Mouse (Mus musculus) mesoderm, embryonic 11.5 days (tissue): ENCODE measurements around the gene Xpo4.

ENCODE experiments used
- DNase-seq: peaks from one replicate; pipeline ENCODE4 v3.0.0-alpha.2; 2012; ENCODE audit warnings: low read depth, low spot score

Gene Xpo4

GRCm38 (mm10) chr14:57609816-57610329 is 55.4 kb downstream of the Xpo4 start:
- no peak for DNase-seq

GRCm38 (mm10) chr14:57607500-57607899 is 57.7 kb downstream of the Xpo4 start:
- DNase-seq = no peak

- DNase-seq = no peak
Observed at GRCm38 (mm10) chr14:57606663-57607365, 58.4 kb downstream of the Xpo4 start.

DNA sequence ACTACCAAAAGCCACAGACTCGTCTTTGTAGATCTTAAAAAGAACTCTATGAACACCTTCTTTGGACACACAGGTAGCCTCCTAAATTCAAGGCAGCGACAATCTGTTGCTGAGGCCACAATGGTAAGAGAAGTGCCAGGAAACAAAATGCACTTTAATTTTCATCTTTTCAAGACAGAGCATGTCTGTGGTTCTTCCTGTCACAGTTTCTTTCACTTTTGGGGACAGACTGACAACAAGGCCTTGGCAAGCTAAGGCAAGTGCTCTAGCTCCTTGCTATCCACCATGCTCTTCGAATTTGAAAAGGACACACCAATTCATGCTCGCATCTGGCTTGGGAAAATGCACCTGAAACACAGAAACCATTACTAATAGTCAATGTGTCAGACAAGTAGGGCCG is 72.0 kb downstream of the Xpo4 start:
- DNase-seq = no peak

DNA sequence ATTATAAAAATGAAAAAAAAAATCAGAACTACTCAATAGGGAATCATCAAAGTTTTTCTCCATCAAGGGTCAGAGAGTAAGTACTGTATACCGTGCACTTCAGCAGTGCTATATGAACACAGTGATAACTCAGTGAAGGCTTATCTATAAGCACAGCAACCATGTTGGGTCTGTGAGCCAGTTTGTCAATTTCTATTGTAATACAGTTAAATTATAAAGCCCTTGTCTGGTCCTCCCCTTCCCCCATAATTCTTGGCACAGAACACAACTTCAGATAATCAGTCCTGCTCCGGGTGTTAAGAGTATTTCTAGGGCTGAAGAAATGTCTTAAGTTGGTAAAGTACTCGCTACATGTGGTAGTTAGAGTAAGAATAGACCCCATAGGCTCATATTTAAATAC is 73.4 kb downstream of the Xpo4 start:
- no peak for DNase-seq

- no peak for DNase-seq
Observed at GRCm38 (mm10) chr14:57576364-57577060, 88.7 kb downstream of the Xpo4 start.

DNA sequence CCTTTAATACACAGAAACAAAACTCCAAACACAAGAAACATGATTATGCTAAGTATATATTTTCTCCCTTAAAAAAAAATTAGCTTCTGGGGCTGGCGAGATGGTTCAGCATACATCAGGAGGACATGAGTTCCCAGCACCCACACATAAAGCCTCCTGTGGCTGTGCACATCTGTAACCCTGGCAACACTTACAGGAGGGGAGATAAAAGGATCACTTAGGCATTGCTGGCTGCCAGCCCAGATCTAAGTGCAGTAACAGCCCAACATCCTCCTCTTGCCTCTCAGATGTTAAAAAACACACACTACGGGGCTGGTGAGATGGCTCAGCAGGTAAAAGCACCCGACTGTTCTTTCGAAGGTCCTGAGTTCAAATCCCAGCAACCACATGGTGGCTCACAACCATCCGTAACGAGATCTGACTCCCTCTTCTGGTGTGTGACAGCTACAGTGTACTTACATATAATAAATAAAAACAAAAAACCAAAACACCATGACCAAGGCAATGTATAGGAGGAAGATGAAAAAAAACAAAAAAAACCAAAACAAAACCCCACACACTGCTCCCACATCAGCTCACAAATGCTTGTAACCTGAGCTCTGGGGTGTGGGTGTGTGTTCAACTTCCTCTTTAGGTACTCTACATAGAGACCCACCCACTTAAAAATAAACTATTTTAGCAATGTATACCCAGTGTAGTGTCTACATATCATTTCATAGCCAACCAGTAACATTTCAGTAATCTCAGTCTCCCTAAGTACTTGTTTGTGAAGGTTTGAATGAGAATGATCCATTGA is 90.2 kb downstream of the Xpo4 start:
- DNase-seq = no peak

DNA sequence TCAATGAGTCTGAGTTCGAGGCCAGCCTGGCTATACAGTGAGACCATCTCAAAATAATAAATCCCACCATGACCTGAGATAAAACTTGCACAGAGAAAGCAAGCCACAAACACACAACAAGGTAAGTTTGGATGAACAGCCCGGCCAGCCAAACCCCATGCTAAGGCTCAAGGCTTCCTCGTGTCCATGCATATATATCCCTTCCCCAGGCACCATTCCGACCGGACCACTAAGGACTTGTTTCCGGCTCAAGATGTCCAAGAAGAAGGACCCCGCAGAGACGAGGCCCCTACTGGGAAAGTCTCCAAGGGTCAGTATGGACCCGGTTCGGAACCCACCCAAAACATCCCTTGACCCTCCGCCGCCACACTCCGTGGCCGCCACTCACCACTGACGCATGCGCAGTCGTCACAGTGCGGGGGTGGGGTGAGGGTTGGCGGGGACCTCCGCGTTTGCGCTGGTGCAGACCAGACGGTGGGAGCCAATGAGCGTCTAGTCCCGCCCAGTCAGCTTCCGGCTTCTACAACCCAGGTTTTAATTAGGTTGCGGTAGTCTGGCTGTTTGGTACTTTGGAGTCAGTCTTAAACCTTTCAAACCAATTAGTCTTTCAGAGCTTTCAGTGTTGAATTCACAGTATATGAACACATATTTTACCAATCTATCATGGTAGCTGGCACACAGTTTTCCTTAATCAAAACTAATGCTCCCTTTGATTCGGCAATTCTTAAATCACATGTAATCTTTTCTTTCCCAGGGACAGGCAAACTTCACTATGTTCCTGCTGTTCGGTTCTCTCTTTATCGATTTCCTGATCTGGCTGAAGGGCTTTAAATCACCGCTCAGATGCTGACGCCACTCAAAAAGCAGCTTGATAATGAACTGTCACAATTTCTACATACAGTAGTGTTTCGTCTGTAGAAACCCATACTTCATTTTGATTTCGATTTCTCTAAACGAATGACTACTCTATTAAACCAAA is 93.8 kb downstream of the Xpo4 start, which contains the start of gene Eef1akmt1:
Eef1akmt1 (minus strand) TSS at position 458 of the 979 bp plus-strand sequence.
- DNase-seq = peak; percentile 95

DNA sequence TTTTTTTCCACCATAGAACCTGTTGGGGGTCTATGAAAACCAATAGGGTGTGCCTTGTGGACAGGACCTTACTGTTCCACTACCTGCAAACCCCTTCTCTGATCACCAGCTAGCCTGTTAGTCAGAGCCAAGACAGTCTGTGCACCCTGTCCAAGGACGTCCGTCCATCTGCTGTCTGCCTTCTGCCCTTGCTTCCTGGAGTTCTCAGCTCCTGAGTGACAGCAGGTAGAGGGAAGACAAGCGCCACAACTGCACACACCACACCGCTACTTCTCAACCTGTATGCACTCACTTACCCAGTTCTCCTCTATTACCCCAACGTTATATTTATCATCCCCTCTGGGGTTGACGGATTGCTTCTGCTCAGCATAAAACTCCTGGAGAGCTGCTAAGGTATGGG is 99.6 kb downstream of the Xpo4 start:
- DNase-seq = no peak

DNA sequence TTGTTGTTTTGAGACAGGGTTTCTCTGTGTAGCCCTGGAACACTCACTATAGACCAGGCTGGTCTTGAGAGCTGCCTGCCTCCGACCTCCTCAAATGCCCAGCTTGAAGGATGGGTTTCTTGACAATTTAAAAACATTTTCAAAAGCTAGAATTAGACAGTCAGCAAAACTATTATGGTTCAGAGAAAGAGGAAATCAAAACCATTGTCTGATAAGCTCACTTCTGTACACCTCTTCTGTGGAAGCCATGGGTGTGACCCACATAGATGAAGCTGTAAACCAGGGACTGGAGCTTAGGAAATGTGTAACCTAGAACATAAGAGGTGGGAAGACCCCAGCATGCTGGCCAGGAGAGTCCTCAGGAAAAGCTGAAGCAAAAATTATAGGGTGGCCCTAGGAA is 108.3 kb downstream of the Xpo4 start:
- no peak for DNase-seq

GRCm38 (mm10) chr14:57555471-57556070 is 109.7 kb downstream of the Xpo4 start:
- DNase-seq = no peak

- DNase-seq = no peak
Observed at GRCm38 (mm10) chr14:57554434-57554833, 110.8 kb downstream of the Xpo4 start.

DNA sequence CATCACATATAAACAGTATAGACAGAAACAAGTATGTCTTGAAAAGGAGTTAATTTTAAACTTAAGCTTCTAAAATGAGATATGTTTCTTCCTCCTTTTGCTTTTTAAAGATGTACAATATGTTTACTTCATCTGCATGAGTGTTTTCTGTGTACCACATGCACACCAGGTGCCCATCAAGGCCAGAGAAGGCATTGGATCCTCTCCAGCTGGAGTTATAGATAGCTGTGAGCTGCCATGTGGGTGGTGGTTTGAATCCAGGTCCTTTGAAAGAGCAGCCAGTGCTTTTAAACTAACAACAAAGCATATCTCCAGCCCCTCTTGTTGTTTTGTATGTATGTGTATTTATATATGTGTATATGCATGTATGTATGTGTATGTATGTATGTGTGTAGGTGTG is 112.3 kb downstream of the Xpo4 start:
- DNase-seq = no peak

DNA sequence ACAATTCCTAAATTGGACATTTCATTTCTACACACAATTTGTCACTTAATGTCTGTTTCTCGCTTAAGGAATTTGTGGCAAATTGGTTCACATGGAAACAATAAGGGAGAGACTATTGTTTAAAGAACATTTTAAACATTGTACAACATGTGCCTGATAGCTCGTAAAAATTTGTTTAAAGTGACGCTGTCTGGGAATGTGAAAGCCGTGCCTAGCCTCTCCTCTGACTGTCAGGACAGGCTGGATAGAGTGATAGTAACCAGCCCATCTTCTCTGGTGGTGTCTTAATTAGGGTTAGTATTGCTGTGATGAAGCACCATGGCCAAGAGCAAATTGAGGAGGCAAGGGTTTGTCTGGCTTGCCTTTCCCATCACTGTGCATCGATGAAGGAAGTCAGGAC is 118.2 kb downstream of the Xpo4 start:
- DNase-seq = no peak

DNA sequence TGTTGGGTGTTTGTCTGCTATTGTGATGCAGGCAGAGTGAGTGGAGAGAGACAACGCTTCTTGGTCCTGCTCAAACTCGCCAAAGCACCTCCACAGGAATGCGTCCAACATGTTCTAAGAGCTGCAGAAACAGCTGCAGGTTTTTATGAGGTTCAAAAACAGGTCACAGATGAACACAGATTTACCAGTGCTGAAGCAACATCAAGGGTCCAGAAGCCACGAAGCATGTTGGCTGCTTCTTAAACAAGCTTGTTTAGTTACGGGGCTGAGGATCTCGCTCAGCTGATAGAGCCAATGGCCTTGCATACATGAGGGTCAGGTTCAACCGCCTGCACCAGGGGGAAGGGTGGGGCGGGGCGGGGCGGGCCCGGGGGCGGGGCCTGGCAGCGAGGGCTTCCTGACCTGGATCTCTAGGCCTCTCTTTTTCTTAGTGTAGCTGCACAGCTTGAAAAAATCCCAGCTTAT is 118.6 kb downstream of the Xpo4 start:
- DNase-seq = no peak

DNA sequence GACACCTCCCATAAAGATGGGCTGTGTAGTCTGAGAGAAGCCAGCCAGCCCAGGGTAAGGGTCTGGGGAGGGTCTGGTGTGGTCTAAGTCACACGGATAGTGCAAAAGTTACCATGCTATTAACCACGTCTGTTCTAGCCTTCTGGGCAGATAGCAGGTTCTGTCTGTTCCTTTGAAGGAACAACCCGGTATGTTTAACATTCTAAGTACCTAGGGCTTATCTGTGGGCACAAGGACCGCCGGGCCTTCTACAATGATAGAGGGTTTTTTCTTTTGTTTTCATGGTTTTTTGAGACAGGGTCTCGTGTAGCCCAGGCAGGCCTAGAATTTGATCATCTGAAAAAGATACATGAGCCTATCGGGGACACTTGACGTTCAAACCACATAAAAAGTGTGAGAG is 119.1 kb downstream of the Xpo4 start:
- no peak for DNase-seq

DNA sequence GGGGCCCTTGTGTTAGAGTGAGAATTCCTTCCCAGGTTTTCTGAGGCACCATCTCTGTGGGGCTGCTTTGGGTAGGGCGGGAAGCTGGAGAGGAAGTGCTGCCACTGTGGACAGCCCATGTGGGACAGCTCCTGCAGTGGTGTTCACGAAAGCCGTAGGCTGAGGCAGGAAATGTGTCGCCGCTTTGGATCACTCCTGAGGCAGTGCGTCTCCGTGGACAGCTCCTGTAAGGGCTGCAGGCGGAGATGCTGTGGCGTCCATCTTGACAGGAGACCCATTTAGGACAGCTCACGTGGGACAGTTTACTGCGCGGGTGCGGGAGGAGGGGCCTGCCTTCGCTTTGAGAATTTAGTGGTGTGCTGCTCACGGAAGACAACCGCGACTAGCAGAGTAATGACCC is 119.7 kb downstream of the Xpo4 start:
- DNase-seq = no peak

DNA sequence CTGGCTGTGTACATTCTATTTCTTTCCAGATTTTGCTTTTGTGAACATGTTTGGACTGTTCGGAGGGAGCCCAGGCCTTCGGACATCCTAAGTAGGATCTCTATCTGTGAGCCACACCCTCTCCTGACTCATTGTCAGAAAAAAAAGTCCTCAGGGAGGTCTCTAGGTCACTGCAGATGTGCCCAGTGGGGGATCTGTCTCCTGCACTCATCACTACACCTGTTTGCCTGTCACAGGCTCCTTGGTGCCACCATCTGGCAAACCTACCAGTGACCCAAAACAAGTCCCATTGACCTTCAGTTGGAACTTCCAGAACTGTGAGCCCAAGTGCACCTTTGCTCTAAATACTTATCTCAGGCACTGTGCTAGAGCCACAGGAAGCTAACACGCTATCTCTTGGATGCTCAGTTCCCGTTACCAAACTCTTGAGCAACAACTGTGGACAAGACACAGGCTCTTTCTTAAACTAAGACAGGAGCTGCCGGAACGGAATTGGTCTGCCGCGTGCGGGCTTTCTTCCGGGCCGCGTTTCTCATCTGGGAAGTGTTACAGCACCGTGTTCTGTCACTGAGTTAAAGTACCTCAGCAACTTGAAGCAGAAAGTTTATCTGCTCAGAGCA is 121.7 kb downstream of the Xpo4 start:
- no peak for DNase-seq

DNA sequence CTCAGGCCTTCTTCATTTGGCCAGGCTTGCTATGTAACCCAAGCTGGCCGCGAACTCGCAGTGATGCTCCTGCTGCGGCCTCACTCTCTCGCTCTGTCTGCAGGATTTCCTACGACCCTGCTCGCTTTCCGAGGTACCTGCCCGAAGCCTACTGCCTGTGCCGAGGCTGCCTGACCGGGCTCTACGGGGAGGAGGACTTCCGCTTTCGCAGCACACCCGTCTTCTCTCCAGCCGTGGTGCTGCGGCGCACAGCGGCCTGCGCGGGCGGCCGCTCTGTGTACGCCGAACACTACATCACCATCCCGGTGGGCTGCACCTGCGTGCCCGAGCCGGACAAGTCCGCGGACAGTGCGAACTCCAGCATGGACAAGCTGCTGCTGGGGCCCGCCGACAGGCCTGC is 123.0 kb downstream of the Xpo4 start:
- no peak for DNase-seq

DNA sequence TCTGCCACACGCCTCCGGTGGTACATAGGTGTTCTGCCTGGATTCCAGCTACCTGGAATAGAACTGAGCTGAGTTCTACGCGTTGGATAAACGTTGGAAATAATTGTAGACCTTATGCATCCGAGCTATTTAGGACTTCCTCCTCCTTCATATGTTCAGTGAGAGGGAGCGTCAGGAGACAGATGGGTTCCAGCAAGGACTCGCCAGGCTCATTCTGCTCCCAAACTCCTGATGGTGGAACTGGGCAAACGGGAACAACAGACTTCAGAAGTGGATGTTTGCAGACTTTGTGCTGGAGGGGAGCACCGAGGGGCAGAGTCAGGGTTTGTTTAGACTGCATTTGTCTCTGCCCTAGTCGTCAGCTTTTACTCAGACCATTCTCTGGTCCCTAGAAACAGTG is 124.5 kb downstream of the Xpo4 start:
- no peak for DNase-seq
